Mouse (Mus musculus) liver, adult 2 months (tissue): ENCODE results near the gene Mrrf.

ENCODE experiments used
- CTCF ChIP-seq: fragments of 200-500 bp; IDR thresholded peaks from 2 replicates; pipeline ENCODE4 v1.5.1; 2011; ENCODE audit warnings: low read depth, low read length, control low read depth
- POLR2A ChIP-seq: fragments of 200-500 bp; IDR thresholded peaks from 2 replicates; pipeline ENCODE4 v1.6.1; 2011; ENCODE audit warnings: low read length, control low read depth; ENCODE audit not compliant: insufficient read depth; ENCODE audit errors: extremely low read depth

- TF ChIP-seq CTCF (no peak), POLR2A (no peak)
Measured at GRCm38 (mm10) chr2:36103069-36103554, 33.1 kb upstream of the Mrrf start.
